Mouse (Mus musculus): Measurements from ENCODE around the gene Bmp4. TPM values are rescaled to one million over a fixed set of nuclear protein-coding genes. Genes with fewer than 3 reads are reported as not detected.
A peak's percentile ranks its signal among the peaks of the same experiment; 100 is the strongest.

The Bmp4 gene
- total RNA-seq, 2 experiments from 2014 or later: 13.3 to 17.8 TPM

DNA sequence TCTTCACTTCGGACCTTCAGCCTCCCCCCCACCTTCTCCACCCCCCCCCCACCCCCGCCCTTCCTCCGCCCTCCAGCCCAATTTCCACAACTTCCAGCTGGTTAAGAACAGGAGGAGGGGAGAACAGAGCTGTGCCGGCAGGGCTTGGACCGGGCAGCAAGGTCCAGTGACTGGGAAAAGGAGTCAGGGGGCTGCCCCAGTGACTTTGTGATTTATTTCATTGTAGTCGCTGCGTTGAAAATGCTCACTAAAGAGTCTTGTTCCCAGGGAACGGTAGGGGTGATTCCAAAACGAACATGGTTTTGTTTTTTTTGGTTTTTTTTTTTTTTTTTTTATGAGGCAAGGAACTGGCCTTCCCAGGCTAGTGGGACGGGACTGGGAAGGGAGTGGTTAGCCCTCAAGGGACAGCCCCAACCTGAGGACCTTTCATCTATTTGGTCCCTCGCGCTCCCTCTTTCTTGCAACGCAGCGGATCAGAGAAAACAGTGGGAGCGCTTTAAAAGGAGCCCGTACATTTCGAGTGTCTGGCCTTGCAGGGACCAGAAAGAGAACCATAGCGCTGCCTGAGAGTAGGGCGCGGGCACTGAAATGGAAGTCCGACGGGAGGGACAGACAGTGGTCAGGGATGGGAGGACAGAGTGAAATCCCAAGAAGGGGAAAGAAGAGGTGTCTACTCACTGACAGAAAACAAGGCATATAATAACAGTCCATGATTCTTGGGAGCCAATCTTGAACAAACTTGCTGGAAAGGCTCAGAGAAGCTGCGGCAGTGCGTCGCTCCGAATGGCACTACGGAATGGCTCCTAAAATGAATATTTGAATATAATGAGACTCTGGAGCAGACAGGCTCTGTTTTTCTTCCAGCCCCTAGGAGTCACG is 3.8 kb downstream of the Bmp4 start:
- DNase-seq: peak; percentile 32 to 39
- intact Hi-C loops (cut with DNase I): loop anchor here (2.0 to 5.0 kb wide), 7 partner anchors 84 to 729 kb away; partner anchors contain the start of gene Ddhd1

DNA sequence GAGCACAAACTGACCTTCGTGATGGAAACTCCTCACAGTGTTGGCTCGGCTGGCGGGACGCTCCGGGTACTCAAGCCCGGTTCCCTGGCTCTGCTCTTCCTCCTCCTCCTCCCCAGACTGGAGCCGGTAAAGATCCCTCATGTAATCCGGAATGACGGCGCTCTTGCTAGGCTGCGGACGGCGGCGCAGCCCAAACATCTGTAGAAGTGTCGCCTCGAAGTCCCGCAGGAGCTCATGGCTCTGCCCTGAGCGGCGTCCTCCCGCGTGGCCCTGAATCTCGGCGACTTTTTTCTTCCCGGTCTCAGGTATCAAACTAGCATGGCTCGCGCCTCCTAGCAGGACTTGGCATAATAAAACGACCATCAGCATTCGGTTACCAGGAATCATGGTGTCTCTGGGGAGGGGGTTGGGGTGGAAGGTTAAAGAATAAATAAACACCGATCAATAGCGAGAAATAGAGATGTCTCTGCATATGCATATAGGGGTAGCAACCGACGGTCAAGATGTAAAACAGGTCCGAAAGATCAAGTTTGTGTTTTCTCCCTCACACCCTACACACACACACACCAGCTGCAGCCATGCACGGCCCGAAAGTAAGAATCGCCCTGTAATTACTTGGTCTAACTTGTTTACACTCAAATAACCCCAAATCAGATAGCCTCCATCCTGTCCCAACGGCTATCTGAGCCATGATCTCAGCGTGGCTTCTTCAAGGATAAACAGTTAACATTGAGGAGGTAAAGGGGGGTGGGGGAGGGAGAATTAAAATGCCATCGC is 4.6 kb downstream of the Bmp4 start:
- DNase-seq: peak; percentile 26 to 37
- intact Hi-C loops (cut with DNase I): loop anchor here (2.0 to 5.0 kb wide), 7 partner anchors 84 to 729 kb away; partner anchors contain the start of gene Ddhd1

DNA sequence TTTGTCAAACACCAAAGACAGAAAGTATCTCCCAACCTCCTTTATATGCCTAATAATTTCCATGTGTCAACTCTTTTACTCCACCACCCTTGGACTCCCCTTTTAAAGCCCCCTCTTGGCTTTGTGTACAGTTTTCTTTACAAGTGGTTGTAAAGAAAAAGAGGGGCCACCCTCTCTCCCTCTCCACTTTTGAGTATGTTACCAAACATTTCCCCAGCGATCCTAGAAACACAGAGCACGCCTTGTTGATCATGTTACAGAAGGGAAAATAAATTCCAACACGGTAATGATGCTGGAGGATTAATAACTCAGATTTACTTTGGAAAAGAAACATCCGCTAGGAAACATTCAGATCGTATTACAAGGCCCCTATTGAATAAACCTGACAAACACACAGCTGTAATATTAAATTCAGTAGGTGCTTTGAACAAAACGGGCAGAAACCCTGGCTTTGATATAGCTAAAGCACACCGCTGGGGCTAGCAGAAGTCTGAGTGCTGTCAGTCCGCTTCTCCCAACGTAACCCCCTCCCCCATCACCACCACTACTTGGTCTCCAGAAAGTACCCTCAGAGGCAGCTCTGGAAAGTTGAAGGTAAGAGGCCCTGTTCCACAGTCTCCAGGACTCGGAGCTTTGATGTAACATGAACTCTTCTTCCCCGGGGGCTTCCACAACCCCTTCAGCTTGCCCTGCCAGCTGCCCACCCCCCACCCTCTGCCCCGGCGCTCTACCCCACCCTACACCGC is 5.3 kb downstream of the Bmp4 start:
- DNase-seq: no peak

GRCm38 (mm10) chr14:46381457-46381856 is 9.0 kb downstream of the Bmp4 start:
- DNase-seq: peak; percentile 47 to 48
- intact Hi-C loops (cut with DNase I): no loop called here

More for the DNA sequence above, 5.3 kb downstream of the Bmp4 start:
- intact Hi-C loops (cut with DNase I): loop anchor here (5.0 kb wide), 6 partner anchors 83 to 728 kb away; partner anchors contain the start of gene Ddhd1

GRCm38 (mm10) chr14:46380286-46380721 is 10.2 kb downstream of the Bmp4 start:
- DNase-seq: peak in 1 of 2 experiments; percentile 14
- intact Hi-C loops (cut with DNase I): no loop called here

DNA sequence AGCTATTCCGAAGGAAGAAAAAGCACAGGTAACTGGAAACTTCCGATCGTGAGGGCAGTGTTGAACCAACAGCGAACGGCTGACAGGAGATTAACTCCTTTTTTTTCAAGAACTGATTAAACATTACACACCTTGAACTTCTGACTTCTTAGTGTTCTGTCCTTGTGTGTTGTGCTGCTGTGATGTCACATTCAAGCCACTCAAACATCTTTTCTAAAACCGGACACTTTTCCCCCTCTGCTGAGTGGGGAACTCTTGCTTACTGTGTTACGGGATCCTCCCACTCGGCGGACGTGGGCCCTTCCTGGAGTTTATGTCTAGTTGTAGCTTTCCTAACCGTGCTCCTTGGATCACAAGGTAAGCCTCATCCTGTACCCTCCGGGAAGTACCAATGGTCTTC is 11.2 kb downstream of the Bmp4 start, which contains the start of gene Gm15217:
TSS of gene Gm15217 (plus strand) at position 130 of the 400 bp plus-strand sequence.
- intact Hi-C loops (cut with DNase I): no loop called here
- DNase-seq: no peak

GRCm38 (mm10) chr14:46375796-46376195 is 14.7 kb downstream of the Bmp4 start:
- DNase-seq: no peak
- intact Hi-C loops (cut with DNase I): no loop called here

GRCm38 (mm10) chr14:46372452-46372851 is 18.0 kb downstream of the Bmp4 start:
- intact Hi-C loops (cut with DNase I): no loop called here
- DNase-seq: no peak

- intact Hi-C loops (cut with DNase I): no loop called here
Measured at GRCm38 (mm10) chr14:46363209-46363608, 27.3 kb downstream of the Bmp4 start.

GRCm38 (mm10) chr14:46357696-46358095 is 32.8 kb downstream of the Bmp4 start:
- intact Hi-C loops (cut with DNase I): no loop called here
- DNase-seq: no peak

More at GRCm38 (mm10) chr14:46363209-46363608, 27.3 kb downstream of the Bmp4 start:
- DNase-seq: no peak

- intact Hi-C loops (cut with DNase I): no loop called here
- DNase-seq: no peak
Measured at GRCm38 (mm10) chr14:46357286-46357685, 33.2 kb downstream of the Bmp4 start.

DNA sequence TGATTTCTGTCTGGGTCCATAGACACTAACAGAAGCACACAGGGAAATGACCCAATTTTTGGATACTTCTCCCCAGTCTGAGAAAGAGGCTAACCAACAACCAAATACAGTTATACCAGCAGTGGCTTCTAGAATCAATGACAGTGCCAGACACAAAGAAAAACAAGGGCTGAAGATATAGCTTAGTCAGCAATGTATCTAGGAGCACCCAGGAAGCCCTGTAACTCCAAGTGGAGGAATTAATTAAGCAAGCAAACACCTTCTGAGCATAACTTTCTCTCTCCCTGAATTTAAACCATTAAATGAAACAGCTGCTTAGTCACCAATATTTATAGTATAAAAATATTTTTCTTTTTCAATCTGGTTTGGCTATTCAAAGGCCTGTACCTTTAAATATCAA is 45.7 kb downstream of the Bmp4 start:
- intact Hi-C loops (cut with DNase I): no loop called here
- no peak for DNase-seq

GRCm38 (mm10) chr14:46338801-46339200 is 51.7 kb downstream of the Bmp4 start:
- intact Hi-C loops (cut with DNase I): no loop called here
- no peak for DNase-seq

Other genes starting within 250 kb of the Bmp4 start
- not detected for gene Gm15217, start 11.3 kb downstream of the Bmp4 start, total RNA-seq (2021)

Measured in heart, postnatal 36 days (tissue).